Mouse (Mus musculus) thymus, adult 2 months (tissue): ENCODE results near the gene Dcaf11.

Experiments used
- CTCF ChIP-seq: fragments of 200-500 bp; IDR thresholded peaks from 2 replicates; pipeline ENCODE4 v1.5.1; 2012; ENCODE audit warnings: mild to moderate bottlenecking, control low read depth, low read length, moderate library complexity, borderline replicate concordance; ENCODE audit not compliant: control insufficient read depth, poor library complexity, insufficient read depth; ENCODE audit errors: extremely low read depth
- POLR2A ChIP-seq: fragments of 200-500 bp; IDR thresholded peaks from 2 replicates; pipeline ENCODE4 v1.6.1; 2012; ENCODE audit warnings: mild to moderate bottlenecking, low read length, control low read depth, moderate library complexity; ENCODE audit not compliant: control insufficient read depth, poor library complexity, insufficient read depth; ENCODE audit errors: extremely low read depth

- no peak for TF ChIP-seq CTCF
- no peak for TF ChIP-seq POLR2A
Measured at GRCm38 (mm10) chr14:55511037-55511436, 48.8 kb upstream of the Dcaf11 start.
